Mouse (Mus musculus): Measurements from ENCODE around the gene Grik2. TPM values are rescaled to one million over a fixed set of nuclear protein-coding genes. Genes with fewer than 3 reads are reported as not detected.
A peak's percentile ranks its signal among the peaks of the same experiment; 100 is the strongest.

Grik2 gene
- polyA plus RNA-seq, 1 experiment from 2014 or later = 2.4 TPM

DNA sequence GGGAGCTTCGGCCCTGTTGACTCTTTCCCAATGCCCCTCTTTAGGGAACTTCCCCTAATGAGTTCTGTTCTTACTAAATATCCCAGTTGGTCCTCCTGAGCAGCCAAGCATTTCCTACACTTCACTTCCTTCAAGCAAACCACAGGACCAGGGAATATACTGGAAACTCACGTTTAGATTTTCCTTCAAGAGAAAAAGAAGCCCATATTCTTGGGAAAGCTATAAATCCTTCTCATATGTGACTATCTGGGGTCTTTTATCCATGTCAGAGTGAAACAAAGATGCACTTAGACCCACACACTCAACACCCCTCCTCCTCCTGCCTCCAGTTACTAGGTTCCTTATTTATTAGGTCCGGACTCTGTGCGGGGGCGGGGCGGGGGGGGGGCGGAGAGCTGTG, 6.5 kb downstream of the Grik2 start:
- peak overlapping the region; percentile 44 for H3K4me3 ChIP-seq
- no peaks in the 10 kb centered on the region for H3K36me3 ChIP-seq
- H3K27ac ChIP-seq = no peak overlapping the region
- H3K4me2 ChIP-seq = peak overlapping the region; percentile 81
- no peak for ATAC-seq (ENCODE audit: insufficient number of reproducible peaks, low FRiP score, low TSS enrichment, low read depth)
- peaks cover 29% of the 10 kb centered on the region for H3K27me3 ChIP-seq
- 5% methylated on average over 7 of the region's 7 CpGs for WGBS
- H3K4me1 ChIP-seq = peaks cover 12% of the 10 kb centered on the region; the same call in 1 of the 2 replicates
- H3K9ac ChIP-seq = no peak overlapping the region
- no peaks in the 10 kb centered on the region for H3K9me3 ChIP-seq

DNA sequence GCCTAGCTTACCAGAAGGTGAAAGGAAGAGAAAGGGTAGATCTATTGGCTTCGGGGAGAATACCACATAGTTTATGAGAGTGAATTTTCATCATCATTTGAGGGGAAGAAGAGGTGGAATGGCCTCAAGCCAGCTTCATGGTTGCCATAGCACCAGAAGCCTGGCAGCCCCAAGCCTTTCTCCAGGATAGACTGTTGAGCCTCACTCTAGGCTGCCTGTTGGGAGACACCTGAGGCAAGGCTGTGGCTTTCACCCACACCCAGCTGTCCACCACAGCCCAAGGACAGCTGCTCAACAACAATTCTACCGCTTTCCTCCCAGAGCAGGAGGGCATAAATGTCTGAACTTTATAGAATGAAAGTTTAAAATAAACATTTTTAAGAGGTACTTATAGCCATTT, 8.1 kb downstream of the Grik2 start:
- H3K4me2 ChIP-seq = no peak overlapping the region
- peaks cover 12% of the 10 kb centered on the region; the same call in 1 of the 2 replicates for H3K4me1 ChIP-seq
- no peak for ATAC-seq (ENCODE audit: insufficient number of reproducible peaks, low FRiP score, low TSS enrichment, low read depth)
- H3K36me3 ChIP-seq = no peaks in the 10 kb centered on the region
- H3K27me3 ChIP-seq = peaks cover 21% of the 10 kb centered on the region
- H3K27ac ChIP-seq = no peak overlapping the region
- no peak overlapping the region for H3K4me3 ChIP-seq
- 47% methylated on average over 2 of the region's 2 CpGs for WGBS
- no peaks in the 10 kb centered on the region for H3K9me3 ChIP-seq
- H3K9ac ChIP-seq = no peak overlapping the region

- Histone ChIP-seq H3K9me3 (no peaks in the 10 kb centered on the region), H3K4me1 (no peaks in the 10 kb centered on the region), H3K9ac (no peak overlapping the region), H3K4me3 (no peak overlapping the region), H3K36me3 (no peaks in the 10 kb centered on the region), H3K27ac (no peak overlapping the region), H3K27me3 (no peaks in the 10 kb centered on the region), H3K4me2 (no peak overlapping the region)
- ATAC-seq (ENCODE audit: insufficient number of reproducible peaks, low FRiP score, low TSS enrichment, low read depth) = no peak
Observed at GRCm38 (mm10) chr10:49768897-49769296, 19.7 kb downstream of the Grik2 start.

DNA sequence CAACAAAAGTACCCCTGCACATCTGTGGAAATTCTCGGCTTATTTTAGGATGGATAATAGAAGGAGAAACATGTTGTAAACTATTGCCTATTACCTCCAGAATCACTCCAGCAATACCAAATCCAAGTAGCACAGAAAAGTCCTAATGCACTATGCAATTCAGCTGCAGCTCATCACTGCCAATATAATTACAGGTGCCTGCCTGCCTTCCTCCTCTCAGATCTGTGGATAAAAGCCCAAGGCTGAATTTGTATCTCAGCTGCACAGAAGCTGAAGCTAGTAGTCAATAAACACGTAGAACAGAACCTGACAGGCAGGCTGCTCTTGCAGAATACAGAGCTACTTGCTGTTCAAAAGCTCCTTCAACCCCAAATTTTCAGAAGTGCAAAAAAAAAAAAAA, 21.0 kb downstream of the Grik2 start:
- WGBS = 58% methylated on average over 2 of the region's 2 CpGs
- no peaks in the 10 kb centered on the region for H3K4me1 ChIP-seq
- no peak for ATAC-seq (ENCODE audit: insufficient number of reproducible peaks, low FRiP score, low TSS enrichment, low read depth)
- no peak overlapping the region for H3K27ac ChIP-seq
- H3K36me3 ChIP-seq = no peaks in the 10 kb centered on the region
- no peak overlapping the region for H3K9ac ChIP-seq
- H3K9me3 ChIP-seq = no peaks in the 10 kb centered on the region
- H3K4me2 ChIP-seq = no peak overlapping the region
- H3K4me3 ChIP-seq = no peak overlapping the region
- no peaks in the 10 kb centered on the region for H3K27me3 ChIP-seq

DNA sequence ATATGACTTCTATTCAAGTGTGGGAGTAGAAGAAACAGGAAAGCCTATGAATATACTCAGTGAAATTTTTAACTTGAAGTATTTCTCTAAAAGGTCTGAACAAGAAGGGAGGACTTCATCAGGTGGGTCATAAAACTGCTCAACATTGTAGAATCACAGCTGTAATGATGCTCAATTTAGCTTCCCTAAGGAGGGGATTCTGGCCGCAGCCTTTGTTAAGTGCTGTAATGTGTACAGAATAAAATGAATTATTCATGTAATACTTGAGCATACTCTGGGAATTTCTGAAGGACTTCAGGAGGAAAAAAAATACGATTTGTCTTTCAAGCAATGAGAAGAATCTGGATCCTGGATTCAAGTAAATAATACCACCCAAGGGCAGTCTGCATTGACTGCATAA, 26.0 kb downstream of the Grik2 start:
- H3K27me3 ChIP-seq = no peaks in the 10 kb centered on the region
- no peaks in the 10 kb centered on the region for H3K4me1 ChIP-seq
- ATAC-seq (ENCODE audit: insufficient number of reproducible peaks, low FRiP score, low TSS enrichment, low read depth) = no peak
- no peaks in the 10 kb centered on the region for H3K9me3 ChIP-seq
- 74% methylated on average over 2 of the region's 2 CpGs for WGBS
- no peaks in the 10 kb centered on the region for H3K36me3 ChIP-seq
- no peak overlapping the region for H3K4me2 ChIP-seq
- H3K9ac ChIP-seq = no peak overlapping the region
- H3K27ac ChIP-seq = no peak overlapping the region
- H3K4me3 ChIP-seq = no peak overlapping the region

GRCm38 (mm10) chr10:49751769-49752168, 36.8 kb downstream of the Grik2 start:
- ATAC-seq (ENCODE audit: insufficient number of reproducible peaks, low FRiP score, low TSS enrichment, low read depth) = no peak
- Histone ChIP-seq H3K27me3 (no peaks in the 10 kb centered on the region), H3K4me2 (no peak overlapping the region), H3K9me3 (no peaks in the 10 kb centered on the region), H3K27ac (no peak overlapping the region), H3K4me3 (no peak overlapping the region), H3K4me1 (no peaks in the 10 kb centered on the region), H3K36me3 (no peaks in the 10 kb centered on the region), H3K9ac (no peak overlapping the region)
- 51% methylated on average over 2 of the region's 2 CpGs for WGBS

DNA sequence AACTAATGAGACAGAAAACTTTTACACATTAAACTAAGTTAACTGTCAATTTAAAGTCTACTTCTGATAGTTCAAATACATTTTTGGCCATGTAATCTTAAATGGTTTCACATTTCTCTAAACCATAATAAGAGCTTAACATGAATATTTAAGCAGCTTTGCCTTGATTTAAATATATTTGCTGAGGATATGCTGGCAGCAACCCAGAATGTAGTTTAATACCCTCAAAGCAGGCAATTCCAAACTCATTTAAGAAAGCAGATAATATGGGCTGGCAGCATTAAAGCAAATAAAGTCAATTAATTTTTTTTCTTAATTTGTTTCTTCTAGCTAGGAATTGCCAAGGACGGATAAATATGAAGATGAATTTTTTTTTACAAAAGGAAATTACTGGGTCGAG, 56.7 kb downstream of the Grik2 start:
- WGBS = 80% methylated on average over 2 of the region's 2 CpGs
- no peak for ATAC-seq (ENCODE audit: insufficient number of reproducible peaks, low FRiP score, low TSS enrichment, low read depth)

DNA sequence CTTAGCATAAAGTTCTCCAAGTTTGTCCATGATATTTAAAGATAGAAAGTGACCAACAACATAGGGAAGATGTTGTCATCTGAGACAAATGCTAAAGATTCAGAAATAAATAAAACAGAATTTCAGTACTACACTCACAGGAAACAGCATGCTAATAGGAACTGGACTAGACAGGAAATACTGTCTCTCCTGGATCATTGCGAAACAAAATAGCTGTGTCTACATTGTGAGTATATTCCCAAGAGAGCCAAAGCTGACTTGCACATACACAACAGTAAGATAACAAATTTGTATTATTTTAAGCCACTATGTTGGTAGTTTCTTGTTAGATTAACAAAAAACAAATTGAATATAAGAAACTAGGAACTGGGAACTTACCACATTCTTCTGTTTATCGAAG, 64.9 kb downstream of the Grik2 start:
- no peaks in the 10 kb centered on the region for H3K36me3 ChIP-seq
- no peak overlapping the region for H3K27ac ChIP-seq
- no peaks in the 10 kb centered on the region for H3K27me3 ChIP-seq
- WGBS = 79% methylated on average over 2 of the region's 2 CpGs
- ATAC-seq (ENCODE audit: insufficient number of reproducible peaks, low FRiP score, low TSS enrichment, low read depth) = no peak
- H3K9ac ChIP-seq = no peak overlapping the region
- no peak overlapping the region for H3K4me2 ChIP-seq
- no peaks in the 10 kb centered on the region for H3K4me1 ChIP-seq
- H3K9me3 ChIP-seq = no peaks in the 10 kb centered on the region
- no peak overlapping the region for H3K4me3 ChIP-seq

More for the DNA sequence above, 56.7 kb downstream of the Grik2 start:
- Histone ChIP-seq H3K27ac (no peak overlapping the region), H3K4me3 (no peak overlapping the region), H3K9me3 (no peaks in the 10 kb centered on the region), H3K4me2 (no peak overlapping the region), H3K36me3 (no peaks in the 10 kb centered on the region), H3K4me1 (no peaks in the 10 kb centered on the region), H3K27me3 (no peaks in the 10 kb centered on the region), H3K9ac (no peak overlapping the region)

- Histone ChIP-seq H3K27ac (no peak overlapping the region), H3K4me1 (no peaks in the 10 kb centered on the region), H3K36me3 (no peaks in the 10 kb centered on the region), H3K4me3 (no peak overlapping the region), H3K9ac (no peak overlapping the region), H3K9me3 (no peaks in the 10 kb centered on the region), H3K27me3 (no peaks in the 10 kb centered on the region), H3K4me2 (no peak overlapping the region)
- ATAC-seq (ENCODE audit: insufficient number of reproducible peaks, low FRiP score, low TSS enrichment, low read depth) = no peak
- WGBS = 71% methylated on average over 5 of the region's 5 CpGs
Observed at GRCm38 (mm10) chr10:49716856-49717255, 71.7 kb downstream of the Grik2 start.

DNA sequence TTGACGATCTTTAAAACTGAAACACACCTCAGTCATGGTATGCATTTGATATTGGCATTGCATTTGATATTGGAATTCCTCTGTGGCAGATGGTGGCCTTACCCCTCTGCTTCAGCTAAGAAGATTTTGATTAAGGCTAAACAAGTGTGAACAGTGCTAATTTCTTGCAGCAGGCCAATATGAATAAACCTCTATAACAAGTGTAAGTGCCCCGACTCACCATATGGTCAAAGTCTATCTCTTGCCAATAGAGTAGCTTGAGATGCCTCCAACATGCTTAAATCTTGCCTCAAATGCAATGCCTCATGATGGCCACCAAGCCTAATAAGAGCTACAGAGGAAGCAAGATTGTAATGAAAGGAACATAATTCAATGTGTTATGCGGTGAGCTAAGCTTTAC, 78.8 kb downstream of the Grik2 start:
- 86% methylated on average over 3 of the region's 3 CpGs for WGBS
- Histone ChIP-seq H3K9ac (no peak overlapping the region), H3K27ac (no peak overlapping the region), H3K4me3 (no peak overlapping the region), H3K4me2 (no peak overlapping the region), H3K36me3 (no peaks in the 10 kb centered on the region), H3K9me3 (no peaks in the 10 kb centered on the region), H3K27me3 (no peaks in the 10 kb centered on the region), H3K4me1 (no peaks in the 10 kb centered on the region)
- ATAC-seq (ENCODE audit: insufficient number of reproducible peaks, low FRiP score, low TSS enrichment, low read depth) = no peak

DNA sequence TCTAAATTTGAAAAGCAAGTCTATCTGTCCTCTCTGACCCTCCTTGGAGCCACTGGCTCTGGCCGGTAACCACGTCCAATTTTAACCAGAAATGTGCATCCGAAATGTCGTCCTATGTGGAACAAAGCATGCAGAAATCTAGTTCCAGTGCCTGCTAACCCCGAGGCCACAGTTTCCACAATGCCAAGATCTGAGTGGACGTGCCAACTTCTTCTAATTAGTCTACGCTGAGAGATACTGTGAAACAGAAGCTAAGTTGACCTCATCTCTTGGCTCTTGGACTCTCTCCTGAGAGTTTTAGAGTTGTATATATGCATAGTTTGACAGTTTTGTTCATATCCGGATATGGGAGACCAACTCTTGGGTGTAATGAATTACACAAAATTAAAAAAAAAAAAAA, 84.1 kb downstream of the Grik2 start:
- no peaks in the 10 kb centered on the region for H3K4me1 ChIP-seq
- H3K36me3 ChIP-seq = no peaks in the 10 kb centered on the region
- H3K27ac ChIP-seq = no peak overlapping the region
- no peak overlapping the region for H3K4me3 ChIP-seq
- H3K9ac ChIP-seq = no peak overlapping the region
- no peak overlapping the region for H3K4me2 ChIP-seq
- ATAC-seq (ENCODE audit: insufficient number of reproducible peaks, low FRiP score, low TSS enrichment, low read depth) = no peak
- no peaks in the 10 kb centered on the region for H3K27me3 ChIP-seq
- no peaks in the 10 kb centered on the region for H3K9me3 ChIP-seq
- WGBS = 88% methylated on average over 8 of the region's 8 CpGs

GRCm38 (mm10) chr10:49652320-49652719, 136.2 kb downstream of the Grik2 start:
- Histone ChIP-seq H3K9me3 (no peaks in the 10 kb centered on the region), H3K4me3 (no peak overlapping the region), H3K4me2 (no peak overlapping the region), H3K4me1 (no peaks in the 10 kb centered on the region), H3K36me3 (no peaks in the 10 kb centered on the region), H3K27me3 (no peaks in the 10 kb centered on the region), H3K9ac (no peak overlapping the region), H3K27ac (no peak overlapping the region)
- ATAC-seq (ENCODE audit: insufficient number of reproducible peaks, low FRiP score, low TSS enrichment, low read depth) = no peak
- WGBS = 51% methylated on average over 1 of the region's 1 CpGs

- WGBS = 90% methylated on average over 2 of the region's 2 CpGs
- Histone ChIP-seq H3K4me3 (no peak overlapping the region), H3K27ac (no peak overlapping the region), H3K4me1 (no peaks in the 10 kb centered on the region), H3K9me3 (no peaks in the 10 kb centered on the region), H3K36me3 (no peaks in the 10 kb centered on the region), H3K27me3 (no peaks in the 10 kb centered on the region), H3K4me2 (no peak overlapping the region), H3K9ac (no peak overlapping the region)
- no peak for ATAC-seq (ENCODE audit: insufficient number of reproducible peaks, low FRiP score, low TSS enrichment, low read depth)
Observed at GRCm38 (mm10) chr10:49647116-49647515, 141.4 kb downstream of the Grik2 start.

All from limb, embryonic 15.5 days (tissue).